Mouse (Mus musculus) liver, embryonic 13.5 days (tissue): ENCODE data around the gene 1700013G24Rik. TPM values are rescaled to one million over a fixed set of nuclear protein-coding genes. Genes with fewer than 3 reads are reported as not detected.
A peak's percentile ranks its signal among the peaks of the same experiment; 100 is the strongest.
"Not testable (repeated sequence)": the region's sequence is repeated elsewhere in the genome, so short reads cannot be mapped to it uniquely, and the experiment has no call there.

Source experiments
- ATAC-seq: fragments of 200-750 bp; cut with Nextera tagmentation; 2 replicates; pipeline ENCODE4 v1.8.0; 2017; ENCODE audit warnings: low read depth, mild to moderate bottlenecking, moderate number of reproducible peaks, moderate library complexity
- DNase-seq: peaks from one replicate; pipeline ENCODE4 v3.0.0; 2022
- H3K27ac ChIP-seq: fragments of 300-500 bp; sonication (generic); 2 replicates; pipeline ENCODE4 v1.5.1; 2015; ENCODE audit warnings: moderate library complexity, mild to moderate bottlenecking, inconsistent platforms
- H3K27me3 ChIP-seq: fragments of 300-500 bp; sonication (generic); 2 replicates; pipeline ENCODE4 v1.6.1; 2015; ENCODE audit warnings: mild to moderate bottlenecking, inconsistent platforms
- H3K36me3 ChIP-seq: fragments of 300-500 bp; sonication (generic); 2 replicates; pipeline ENCODE4 v1.6.1; 2015; ENCODE audit warnings: mild to moderate bottlenecking, inconsistent platforms
- H3K4me1 ChIP-seq: fragments of 300-500 bp; sonication (generic); replicated peaks from 2 replicates; pipeline ENCODE4 v1.6.1; 2015; ENCODE audit warnings: inconsistent platforms
- H3K4me2 ChIP-seq: fragments of 300-500 bp; sonication (generic); 2 replicates; pipeline ENCODE4 v1.6.1; 2015; ENCODE audit warnings: inconsistent platforms, mild to moderate bottlenecking, moderate library complexity
- H3K4me3 ChIP-seq: fragments of 300-500 bp; sonication (generic); replicated peaks from 2 replicates; pipeline ENCODE4 v1.5.1; 2015; ENCODE audit warnings: mild to moderate bottlenecking, inconsistent platforms
- H3K9ac ChIP-seq: fragments of 300-500 bp; sonication (generic); 2 replicates; pipeline ENCODE4 v1.6.1; 2015; ENCODE audit warnings: mild to moderate bottlenecking, inconsistent platforms
- H3K9me3 ChIP-seq: fragments of 300-500 bp; sonication (generic); replicated peaks from 2 replicates; pipeline ENCODE4 v1.6.1; 2016; ENCODE audit warnings: inconsistent platforms
- WGBS: fragments of 180-500 bp; shearing (Covaris S2); methylation state at CpG from one replicate; pipeline ENCODE4 v1.1.7; 2015; ENCODE audit not compliant: insufficient replicate concordance; 5-methylcytosine and 5-hydroxymethylcytosine counted together
- polyA plus RNA-seq: library from polyadenylated mRNA; unstranded; fragments of >200 nt; fragmentation: Nextera tagmentation; extraction: Ambion mirVana; gene quantifications from 2 replicates; pipeline ENCODE4 v1.2.1, GENCODE M21; 2015

Gene 1700013G24Rik
- polyA plus RNA-seq, result not detected in 2 replicates

DNA sequence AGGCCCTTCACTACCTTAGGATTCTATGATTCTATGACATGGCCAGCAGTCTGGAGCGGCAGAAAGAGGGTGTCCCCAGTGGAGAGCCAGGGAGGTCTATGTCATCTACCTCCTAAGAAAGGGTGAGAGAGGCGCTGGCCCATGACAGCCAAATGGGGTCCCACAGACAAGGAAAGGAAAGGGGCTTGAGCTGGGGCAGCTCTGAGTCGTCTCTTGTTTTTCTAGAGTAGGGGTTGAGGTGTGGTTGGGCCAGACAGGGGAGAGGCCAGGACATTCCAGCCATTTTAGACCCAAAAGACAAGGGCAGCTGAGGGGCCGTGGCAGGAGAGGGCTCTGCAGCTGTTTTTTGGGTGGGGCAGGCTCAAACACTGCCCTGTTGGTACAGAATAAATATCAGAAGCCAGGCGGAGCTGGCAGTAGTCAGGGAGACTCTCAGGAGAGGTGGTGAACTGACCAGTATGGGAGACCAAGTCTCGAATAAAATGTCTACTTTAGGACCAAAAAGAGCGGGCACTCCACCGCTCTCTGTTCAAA, at the start of gene 1700013G24Rik:
TSS of gene 1700013G24Rik (plus strand) at position 51 of the 534 bp plus-strand sequence.
- no peaks in the 10 kb centered on the region for H3K36me3 ChIP-seq
- DNase-seq, result no peak
- H3K9me3 ChIP-seq, result no peaks in the 10 kb centered on the region
- no peak within 1 kb of the TSS for H3K9ac ChIP-seq
- no peak within 1 kb of the TSS for H3K4me2 ChIP-seq
- no peak within 1 kb of the TSS for H3K4me3 ChIP-seq
- 75% methylated on average over 8 of the region's 8 CpGs for WGBS
- no peak within 1 kb of the TSS for H3K27ac ChIP-seq
- ATAC-seq, result no peak
- no peaks in the 10 kb centered on the region for H3K27me3 ChIP-seq
- H3K4me1 ChIP-seq, result peaks cover 48% of the 10 kb centered on the region

DNA sequence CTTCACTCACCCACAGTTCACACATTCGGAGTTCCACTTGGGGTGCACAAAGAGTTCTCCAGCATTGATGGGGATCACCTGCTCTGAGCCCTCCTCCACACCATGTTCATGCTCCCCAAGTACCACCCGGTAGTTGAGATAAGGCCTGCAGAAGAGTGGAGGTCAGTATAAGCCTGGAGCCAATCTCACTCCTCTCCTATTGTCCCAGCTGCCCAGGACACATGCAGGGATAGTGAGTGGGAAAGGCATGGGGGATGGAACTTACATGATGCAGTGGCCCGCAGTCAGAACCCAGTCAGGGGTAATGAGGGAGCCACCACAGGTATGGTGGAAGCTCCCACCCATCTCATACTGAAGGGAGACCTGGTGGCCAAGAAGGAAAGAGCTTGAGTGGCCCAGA, 47.5 kb upstream of the 1700013G24Rik start:
- Histone ChIP-seq H3K27me3 (no peaks in the 10 kb centered on the region), H3K4me2 (no peak overlapping the region), H3K4me3 (no peak overlapping the region), H3K4me1 (no peaks in the 10 kb centered on the region), H3K9me3 (no peaks in the 10 kb centered on the region), H3K36me3 (no peaks in the 10 kb centered on the region), H3K9ac (no peak overlapping the region), H3K27ac (no peak overlapping the region)
- ATAC-seq, result no peak
- 70% methylated on average over 3 of the region's 3 CpGs for WGBS
- no peak for DNase-seq

DNA sequence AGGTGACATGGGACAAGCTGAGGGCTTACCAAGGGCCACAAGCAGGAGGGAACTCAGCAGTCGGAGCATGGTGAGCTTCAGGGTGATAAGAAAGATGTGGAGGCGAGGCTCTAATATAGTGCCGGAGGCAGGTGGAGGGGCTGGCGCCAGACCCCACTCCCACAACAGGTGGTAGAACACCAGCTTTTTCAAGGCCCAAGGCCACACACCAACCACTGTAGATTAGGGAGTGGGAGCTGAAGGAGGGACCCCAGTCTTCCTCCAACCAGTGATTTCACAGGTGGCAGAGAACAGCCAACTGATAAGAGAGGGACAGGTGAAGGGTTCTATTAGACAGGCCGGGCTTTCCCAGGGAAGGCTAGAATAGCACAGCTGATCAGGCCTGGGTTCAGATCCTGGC, 43.4 kb upstream of the 1700013G24Rik start, which contains the start of gene Cela3a:
TSS of gene Cela3a (minus strand) at position 101 of the 400 bp plus-strand sequence.
- Histone ChIP-seq H3K27ac (no peak within 1 kb of the TSS), H3K4me2 (no peak within 1 kb of the TSS), H3K9ac (no peak within 1 kb of the TSS), H3K36me3 (no peaks in the 10 kb centered on the region), H3K9me3 (no peaks in the 10 kb centered on the region), H3K4me3 (no peak within 1 kb of the TSS), H3K27me3 (no peaks in the 10 kb centered on the region), H3K4me1 (no peaks in the 10 kb centered on the region)
- ATAC-seq, result no peak
- DNase-seq, result no peak
- WGBS, result 68% methylated on average over 5 of the region's 5 CpGs

DNA sequence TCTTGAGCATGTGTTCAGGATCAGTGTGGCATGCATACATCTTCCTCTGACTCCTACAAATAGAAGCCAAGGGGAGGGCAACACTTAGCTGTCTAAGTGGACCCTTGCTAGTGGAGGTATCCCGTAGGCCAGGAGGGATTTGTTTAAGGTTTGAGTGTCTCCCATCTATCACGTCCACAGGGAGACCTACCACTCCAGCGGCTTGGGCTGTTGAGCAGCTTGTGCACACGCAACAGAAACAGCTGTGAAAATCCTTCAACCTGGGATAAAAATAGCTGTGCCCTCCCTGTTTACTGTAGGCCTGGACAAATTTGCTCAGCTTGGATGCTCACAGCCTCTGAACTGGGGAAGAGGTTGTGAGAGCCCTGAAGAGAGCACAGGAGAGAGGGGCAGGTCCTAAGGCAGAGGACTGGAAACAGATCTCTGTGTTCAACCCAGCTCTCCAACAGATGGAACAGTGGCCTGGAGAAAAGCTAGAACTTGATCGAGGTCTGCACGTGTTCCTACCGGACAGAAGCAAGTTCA, 40.8 kb upstream of the 1700013G24Rik start:
- not testable (repeated sequence) for H3K27ac ChIP-seq, H3K4me2 ChIP-seq, H3K36me3 ChIP-seq, H3K27me3 ChIP-seq, H3K4me1 ChIP-seq, H3K9ac ChIP-seq, H3K9me3 ChIP-seq, DNase-seq, H3K4me3 ChIP-seq
- WGBS, result 69% methylated on average over 7 of the region's 7 CpGs
- ATAC-seq, result peak; percentile 23; the same call in 1 of the 2 replicates

DNA sequence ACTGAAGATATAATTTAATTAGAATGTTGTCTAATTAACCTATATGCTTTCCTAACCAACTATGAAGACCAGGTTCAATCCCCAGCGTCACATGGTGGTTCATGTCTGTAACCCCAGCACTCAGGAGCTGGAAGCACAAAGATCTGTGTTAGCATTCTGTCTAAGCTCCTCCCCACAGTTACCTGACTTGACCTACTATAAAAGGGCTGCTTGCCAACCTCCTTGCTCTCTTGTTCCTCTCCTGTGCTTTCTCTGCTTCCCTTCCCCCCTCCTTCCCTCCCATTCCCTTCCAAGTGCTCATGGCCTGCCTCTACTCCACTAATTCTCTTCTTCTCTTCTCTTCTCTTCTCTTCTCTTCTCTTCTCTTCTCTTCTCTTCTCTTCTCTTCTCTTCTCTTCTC, 38.1 kb upstream of the 1700013G24Rik start:
- DNase-seq (no peak), ATAC-seq (no peak)

DNA sequence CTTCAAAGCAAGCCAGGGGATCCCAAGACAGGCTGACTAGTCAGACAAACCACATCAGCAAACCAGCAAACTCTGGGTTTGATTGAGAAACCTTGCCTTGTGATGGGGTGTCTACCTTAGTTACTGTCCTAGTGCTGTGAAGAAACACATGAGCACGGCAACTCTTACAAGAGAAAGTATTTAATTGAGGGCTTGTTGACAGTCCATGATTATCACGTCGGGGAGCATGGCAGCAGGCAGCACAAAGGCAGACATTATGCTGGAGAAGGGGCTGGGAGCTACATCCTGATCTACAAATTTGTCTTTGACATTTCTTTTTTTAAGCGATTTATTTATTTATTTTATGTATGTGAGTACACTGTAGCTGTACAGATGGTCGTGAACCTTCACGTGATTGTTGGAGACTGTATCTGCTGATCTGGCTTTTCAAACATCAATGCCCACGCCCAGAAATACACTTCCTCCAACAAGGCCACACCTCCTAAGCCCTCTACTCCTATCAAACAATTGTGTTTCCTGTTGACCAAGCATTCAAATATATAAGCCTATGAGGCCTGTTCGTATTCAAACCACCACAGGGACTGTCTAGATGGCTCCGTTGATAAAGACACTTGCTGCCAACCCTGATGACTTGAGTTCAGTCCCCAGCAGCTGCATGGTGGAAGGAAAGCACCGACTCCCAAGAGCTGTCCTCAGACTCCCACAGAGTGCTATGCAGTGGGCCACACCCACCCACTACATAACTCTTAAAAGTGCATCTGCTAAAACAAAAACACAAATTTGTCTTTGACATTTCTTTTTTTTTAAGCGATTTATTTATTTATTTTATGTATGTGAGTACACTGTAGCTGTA, 35.1 kb upstream of the 1700013G24Rik start:
- H3K4me1 ChIP-seq, result no peaks in the 10 kb centered on the region
- WGBS, result 34% methylated on average over 11 of the region's 11 CpGs
- no peaks in the 10 kb centered on the region for H3K9me3 ChIP-seq
- no peak overlapping the region for H3K4me2 ChIP-seq
- no peaks in the 10 kb centered on the region for H3K27me3 ChIP-seq
- H3K9ac ChIP-seq, result no peak overlapping the region
- no peaks in the 10 kb centered on the region for H3K36me3 ChIP-seq
- no peak overlapping the region for H3K4me3 ChIP-seq
- DNase-seq (no peak), ATAC-seq (no peak)
- H3K27ac ChIP-seq, result no peak overlapping the region

More for the DNA sequence above, 38.1 kb upstream of the 1700013G24Rik start:
- 64% methylated on average over 1 of the region's 1 CpGs for WGBS
- no peaks in the 10 kb centered on the region for H3K36me3 ChIP-seq
- no peak overlapping the region for H3K9ac ChIP-seq
- no peak overlapping the region for H3K27ac ChIP-seq
- H3K9me3 ChIP-seq, result no peaks in the 10 kb centered on the region
- no peak overlapping the region for H3K4me2 ChIP-seq
- no peak overlapping the region for H3K4me3 ChIP-seq
- H3K27me3 ChIP-seq, result no peaks in the 10 kb centered on the region
- no peaks in the 10 kb centered on the region for H3K4me1 ChIP-seq

DNA sequence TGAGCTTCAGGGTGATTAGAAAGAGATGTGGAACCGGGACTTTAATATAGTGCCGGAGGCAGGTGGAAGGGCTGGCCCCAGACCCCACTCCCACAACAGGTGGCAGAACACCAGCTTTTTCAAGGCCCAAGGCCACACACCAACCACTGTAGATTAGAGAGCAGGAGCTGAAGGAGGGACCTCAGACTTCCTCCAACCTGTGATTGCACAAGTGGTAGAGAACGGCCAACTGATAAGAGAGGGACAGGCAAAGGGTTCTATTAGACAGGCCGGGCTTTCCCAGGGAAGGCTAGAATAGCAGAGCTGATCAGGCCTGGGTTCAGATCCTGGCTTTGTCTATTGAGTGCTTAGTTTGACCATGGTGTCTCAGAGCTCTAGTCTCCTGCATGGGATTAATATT, 22.6 kb upstream of the 1700013G24Rik start, which contains the start of gene Cela3b:
TSS of gene Cela3b (minus strand) at position 39 of the 400 bp plus-strand sequence.
- H3K27ac ChIP-seq, result no peak within 1 kb of the TSS
- no peak within 1 kb of the TSS for H3K4me3 ChIP-seq
- peaks cover 9% of the 10 kb centered on the region for H3K4me1 ChIP-seq
- ATAC-seq (no peak), DNase-seq (no peak)
- 37% methylated on average over 4 of the region's 4 CpGs for WGBS
- H3K36me3 ChIP-seq, result no peaks in the 10 kb centered on the region
- H3K9me3 ChIP-seq, result no peaks in the 10 kb centered on the region
- no peaks in the 10 kb centered on the region for H3K27me3 ChIP-seq
- no peak within 1 kb of the TSS for H3K9ac ChIP-seq
- no peak within 1 kb of the TSS for H3K4me2 ChIP-seq

DNA sequence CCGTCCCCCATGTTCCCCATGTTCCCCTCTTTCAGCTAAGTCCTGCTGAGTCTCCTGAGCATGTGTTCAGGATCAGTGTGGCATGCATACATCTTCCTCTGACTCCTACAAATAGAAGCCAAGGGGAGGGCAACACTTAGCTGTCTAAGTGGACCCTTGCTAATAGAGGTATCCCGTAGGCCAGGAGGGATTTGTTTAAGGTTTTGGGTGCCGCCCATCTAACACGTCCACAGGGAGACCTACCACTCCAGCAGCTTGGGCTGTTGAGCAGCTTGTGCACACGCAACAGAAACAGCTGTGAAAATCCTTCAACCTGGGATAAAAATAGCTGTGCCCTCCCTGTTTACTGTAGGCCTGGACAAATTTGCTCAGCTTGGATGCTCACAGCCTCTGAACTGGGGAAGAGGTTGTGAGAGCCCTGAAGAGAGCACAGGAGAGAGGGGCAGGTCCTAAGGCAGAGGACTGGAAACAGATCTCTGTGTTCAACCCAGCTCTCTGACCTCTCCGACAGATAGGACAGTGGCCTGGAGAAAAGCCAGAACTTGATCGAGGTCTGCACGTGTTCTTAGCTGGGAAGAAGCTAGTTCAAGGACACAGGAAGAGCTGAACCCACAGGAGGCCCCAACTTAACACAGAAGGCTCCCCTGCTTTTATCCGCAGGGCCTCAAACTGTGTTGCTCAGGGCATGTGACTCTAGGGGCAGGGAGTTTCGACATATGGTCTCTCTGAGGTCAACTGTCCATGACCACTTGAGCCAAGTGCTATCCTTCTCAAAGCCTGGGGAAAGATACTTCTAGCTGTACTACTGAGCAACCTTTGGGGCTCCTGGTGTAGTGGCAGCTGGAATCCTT, 20.2 kb upstream of the 1700013G24Rik start:
- H3K9me3 ChIP-seq, H3K36me3 ChIP-seq, DNase-seq, H3K4me3 ChIP-seq, H3K27ac ChIP-seq, H3K4me2 ChIP-seq, H3K9ac ChIP-seq, H3K27me3 ChIP-seq: not testable (repeated sequence)
- peaks cover 19% of the 10 kb centered on the region for H3K4me1 ChIP-seq
- WGBS, result 53% methylated on average over 10 of the region's 10 CpGs
- peak; percentile 58; the same call in 1 of the 2 replicates for ATAC-seq

DNA sequence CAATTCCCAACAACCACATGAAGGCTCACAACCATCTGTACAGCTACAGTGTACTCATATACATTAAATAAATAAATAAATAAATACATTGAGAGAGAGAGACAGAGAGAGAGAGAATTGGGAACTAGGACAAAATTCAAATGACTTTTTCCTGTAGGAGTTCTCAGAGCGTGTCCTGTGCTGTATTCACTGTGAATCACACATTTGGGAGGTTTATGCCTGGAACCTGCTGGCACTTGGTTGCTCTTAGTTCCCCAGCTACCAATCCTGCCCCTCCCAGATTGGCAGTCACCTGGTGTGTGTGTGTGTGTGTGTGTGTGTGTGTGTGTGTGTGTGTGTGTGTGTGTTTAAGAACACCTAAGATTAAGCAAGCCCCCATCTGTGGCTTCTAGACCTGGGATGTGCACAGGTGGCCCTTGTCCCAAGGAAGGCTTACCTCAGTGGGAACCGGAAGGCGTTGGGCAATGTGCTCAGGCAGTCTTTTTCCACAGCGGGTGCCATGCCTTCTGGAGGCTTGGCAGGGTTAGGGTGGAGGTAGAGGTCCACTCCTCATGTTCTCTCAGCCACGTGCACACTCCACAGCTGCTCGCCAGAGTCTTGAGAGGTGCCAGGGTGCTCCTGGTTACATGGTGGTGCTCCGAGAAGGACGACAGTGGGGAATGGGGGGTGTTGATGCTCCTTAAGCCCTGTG, 16.0 kb upstream of the 1700013G24Rik start:
- H3K36me3 ChIP-seq, result no peaks in the 10 kb centered on the region
- peaks cover 31% of the 10 kb centered on the region for H3K4me1 ChIP-seq
- no peak overlapping the region for H3K4me3 ChIP-seq
- no peaks in the 10 kb centered on the region for H3K27me3 ChIP-seq
- no peak for DNase-seq
- no peaks in the 10 kb centered on the region for H3K9me3 ChIP-seq
- ATAC-seq, result no peak
- H3K9ac ChIP-seq, result no peak overlapping the region
- WGBS, result 84% methylated on average over 8 of the region's 8 CpGs
- no peak overlapping the region for H3K27ac ChIP-seq
- no peak overlapping the region for H3K4me2 ChIP-seq

DNA sequence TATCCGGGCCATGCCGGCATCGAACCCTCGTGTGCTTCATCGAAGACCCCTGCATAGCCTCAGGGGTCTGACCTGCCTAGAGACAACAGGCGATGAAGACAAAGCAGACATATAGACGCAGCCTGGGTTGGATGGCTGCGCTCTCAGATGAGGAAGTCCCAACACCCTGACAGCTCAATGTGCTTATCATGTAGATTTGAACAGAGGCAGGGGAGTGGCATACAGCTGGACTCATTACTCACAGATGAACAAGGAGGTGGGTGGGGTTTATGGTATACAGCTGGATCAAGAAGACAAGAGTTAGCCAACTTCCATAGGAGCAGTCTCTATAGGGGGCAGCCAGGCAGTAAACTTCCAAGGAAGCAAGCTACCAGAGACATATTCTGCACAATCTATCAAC, 14.2 kb upstream of the 1700013G24Rik start:
- ATAC-seq (peak; percentile 98), DNase-seq (peak; percentile 75)
- H3K4me1 ChIP-seq, result peaks cover 33% of the 10 kb centered on the region
- peak overlapping the region; percentile 79 for H3K27ac ChIP-seq
- H3K9ac ChIP-seq, result peak overlapping the region; percentile 37
- H3K4me3 ChIP-seq, result 0 out of 2 replicates have a peak overlapping the region, but pooled peaks have one; percentile 10
- peak overlapping the region; percentile 43 for H3K4me2 ChIP-seq
- H3K27me3 ChIP-seq, result no peaks in the 10 kb centered on the region
- WGBS, result 38% methylated on average over 8 of the region's 8 CpGs
- no peaks in the 10 kb centered on the region for H3K36me3 ChIP-seq
- H3K9me3 ChIP-seq, result no peaks in the 10 kb centered on the region
